Mouse (Mus musculus) layer of hippocampus, adult 18-20 months (tissue): ENCODE data around the gene Mrpl17. TPM values are rescaled to one million over a fixed set of nuclear protein-coding genes. Genes with fewer than 3 reads are reported as not detected.
A peak's percentile ranks its signal among the peaks of the same experiment; 100 is the strongest.
"Not testable (repeated sequence)": the region's sequence is repeated elsewhere in the genome, so short reads cannot be mapped to it uniquely, and the experiment has no call there.

Experiments
- DNase-seq, 2 experiments: peaks; one replicate each; pipeline ENCODE4 v3.0.0; 2022; ENCODE audit warnings: low spot score in 2 of 2
- long read RNA-seq: library from polyadenylated mRNA; stranded (forward); transcript quantifications from one replicate; pipeline ENCODE4 v2.0.0, GENCODE M21; 2021
- total RNA-seq, 2 experiments: library from RNA; stranded (reverse); gene quantifications; 2 replicates each; pipeline ENCODE4 v1.2.3; 2021

The Mrpl17 gene
- 100 to 1,000 TPM; 104 to 108 TPM for total RNA-seq
- long read RNA-seq, full-length matches to known transcripts: 29 of 31 reads
- long read RNA-seq, partial matches to known transcripts: 0 of 31 reads
- long read RNA-seq, other reads (novel, unspliced or antisense): 2 of 31 reads

DNA sequence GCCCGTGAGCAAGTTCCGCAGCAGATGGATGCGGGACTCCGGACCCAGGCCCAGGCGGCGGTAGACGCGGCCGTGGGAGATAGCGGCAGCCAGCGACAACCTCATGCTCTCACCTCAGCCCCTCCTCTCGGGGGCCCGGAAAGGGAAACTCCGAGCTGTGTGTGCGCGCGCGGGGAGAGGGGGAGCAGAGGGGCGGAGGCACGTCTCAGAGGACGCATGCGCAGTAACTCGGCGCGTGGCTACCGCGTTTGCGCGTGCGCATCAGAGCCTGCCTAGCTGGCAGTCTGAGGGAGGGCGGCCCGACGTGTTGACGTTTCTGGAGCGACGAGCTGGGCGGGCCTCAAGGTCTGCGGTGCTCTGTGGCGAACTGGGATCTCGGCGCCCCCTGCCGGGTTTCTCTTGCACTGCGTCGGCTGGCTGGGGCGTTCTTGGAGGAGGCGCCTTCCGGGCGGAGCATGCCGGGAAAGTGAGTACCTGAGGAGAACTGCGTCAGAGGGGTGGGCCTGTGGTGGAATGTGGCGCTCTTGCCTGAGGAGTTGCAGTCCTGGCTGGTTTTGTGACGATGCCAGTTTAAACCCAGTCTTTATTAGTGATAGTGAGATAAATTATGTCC lies at the start of gene Mrpl17:
Gene Mrpl17 (minus strand): TSS at position 223 of the 613 bp plus-strand sequence.
- DNase-seq: peak; percentile 100

DNA sequence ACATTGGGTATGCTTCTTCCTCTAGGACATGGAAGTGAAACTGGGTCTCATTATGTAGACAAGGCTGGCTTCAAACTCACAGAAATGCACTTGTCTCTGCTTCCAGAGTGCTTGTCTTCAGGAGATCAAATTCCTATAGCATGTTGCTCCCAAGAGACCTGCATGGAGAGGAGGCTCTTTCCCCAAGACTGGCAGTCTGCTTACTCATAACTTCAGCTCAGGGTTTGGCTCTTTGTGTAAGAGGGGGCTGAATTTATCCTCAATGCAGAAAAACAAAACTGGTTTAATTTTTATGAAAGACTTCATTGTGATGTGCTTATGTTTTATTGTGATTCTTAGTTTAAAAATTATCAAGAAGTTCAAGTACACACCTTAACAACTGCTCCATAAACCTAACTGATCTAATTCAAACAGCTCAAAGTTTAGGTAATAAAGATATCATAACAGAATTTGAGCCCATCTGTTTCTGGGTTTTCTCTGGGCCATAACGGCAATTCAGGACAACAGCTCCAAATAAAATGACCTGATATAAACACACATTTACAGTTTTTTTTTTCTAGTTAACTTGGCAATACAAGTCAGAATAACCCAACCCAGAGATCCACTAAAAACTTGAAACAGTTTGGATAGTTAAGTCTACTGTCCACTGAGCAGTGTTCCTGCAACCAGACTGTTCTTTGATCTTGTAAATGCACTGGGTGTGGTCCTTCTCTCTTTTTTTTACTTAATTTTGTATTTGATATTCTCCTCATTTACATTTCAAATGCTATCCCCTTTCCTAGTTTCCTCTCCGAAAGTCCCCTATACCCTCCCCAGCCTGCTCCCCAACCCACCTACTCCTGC lies 45.0 kb upstream of the Mrpl17 start:
- not testable (repeated sequence) for DNase-seq

DNA sequence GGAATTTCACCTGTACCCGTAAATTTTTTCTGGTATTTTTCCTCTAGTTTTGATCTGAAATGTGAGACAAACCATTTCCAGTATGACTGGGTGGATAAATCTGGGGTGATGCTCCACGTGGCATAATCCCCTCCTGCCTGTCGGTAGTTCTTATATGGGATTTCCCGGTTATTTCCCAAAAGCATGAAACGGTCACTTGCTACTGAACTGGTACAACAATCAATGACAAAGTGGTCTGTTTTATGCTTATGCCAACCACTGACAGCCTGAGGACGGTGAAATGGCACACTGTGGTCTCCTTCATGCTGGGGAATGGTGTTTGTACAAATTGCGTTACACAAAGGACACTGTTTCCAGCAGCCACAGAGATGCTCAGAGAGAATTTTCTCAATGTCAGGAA lies 13.4 kb upstream of the Mrpl17 start:
- DNase-seq: no peak

DNA sequence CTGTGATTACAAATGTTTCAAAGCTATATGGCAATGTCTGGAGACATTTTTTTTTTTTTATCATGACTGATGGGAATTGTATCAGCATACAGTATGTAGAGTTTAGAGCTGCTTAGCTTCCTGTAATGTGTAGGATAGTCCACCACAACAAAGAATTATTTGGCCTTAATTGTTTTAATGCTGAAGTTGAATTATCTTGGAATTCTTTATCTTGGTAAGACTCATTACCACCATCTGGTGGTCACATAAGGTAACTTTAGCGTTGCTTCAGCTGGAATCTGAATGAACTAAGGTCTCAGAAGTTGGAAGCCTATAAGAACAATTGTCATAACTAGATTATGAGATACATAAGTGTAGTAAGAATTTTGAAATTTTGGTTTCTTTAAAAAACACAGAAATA lies 7.6 kb upstream of the Mrpl17 start:
- DNase-seq: peak in 1 of 2 experiments; percentile 46

DNA sequence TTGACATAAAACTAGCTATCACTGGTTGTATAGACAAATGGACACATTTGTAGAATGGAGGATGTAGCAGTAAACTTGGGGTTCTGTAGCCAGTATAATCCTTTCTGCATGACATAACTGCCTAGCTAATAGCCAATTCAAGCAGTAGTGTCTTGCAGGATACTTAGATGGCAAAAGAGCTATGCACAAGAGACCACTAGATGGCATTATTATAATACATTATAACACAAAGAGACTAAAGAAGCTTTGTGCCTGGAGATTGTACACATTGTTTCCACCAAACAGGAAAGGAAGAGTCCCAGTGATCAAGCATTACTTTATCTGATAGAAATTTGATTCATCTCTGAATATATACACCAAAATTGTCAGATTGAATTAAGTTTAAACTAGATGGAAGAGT lies 5.8 kb upstream of the Mrpl17 start:
- DNase-seq: peak in 1 of 2 experiments; percentile 10

DNA sequence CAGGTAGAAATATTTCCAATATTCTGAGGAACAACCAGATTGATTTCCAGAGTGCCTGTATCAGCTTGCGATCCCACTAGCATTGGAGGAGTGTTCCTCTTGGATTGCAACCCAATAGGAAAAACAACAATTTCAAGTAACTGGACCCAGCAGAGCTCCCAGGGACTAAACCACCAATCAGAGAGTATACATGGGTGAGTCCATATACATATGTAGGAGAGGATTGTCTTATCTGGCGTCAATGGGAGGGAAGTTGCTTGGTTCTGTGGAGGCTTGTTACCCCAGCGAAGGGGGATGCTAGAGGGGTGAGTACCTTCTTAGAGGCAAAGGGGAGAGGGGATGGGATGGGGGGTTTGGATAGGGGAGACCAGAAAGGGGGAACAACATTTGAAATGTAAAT lies 2.4 kb upstream of the Mrpl17 start:
- DNase-seq: no peak

DNA sequence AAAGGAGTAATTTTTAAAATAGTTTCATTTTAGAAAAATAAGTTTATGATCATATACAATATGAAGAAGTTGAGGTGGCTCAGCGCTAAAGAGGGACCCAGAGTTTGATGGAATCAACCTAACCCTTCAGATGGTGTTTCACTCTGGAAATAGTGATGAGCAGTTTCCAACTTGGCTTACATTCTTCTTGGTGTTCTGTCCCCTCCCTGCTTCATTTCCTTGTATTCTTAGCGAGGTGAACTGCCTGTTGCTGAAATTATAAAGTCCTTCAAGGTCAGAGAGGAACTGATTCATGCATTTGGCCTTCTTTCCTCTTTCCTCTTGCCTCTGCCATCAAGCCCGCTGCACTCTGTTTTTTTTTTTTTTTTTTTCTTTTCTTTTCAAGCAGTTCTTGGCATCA lies 1.7 kb upstream of the Mrpl17 start:
- no peak for DNase-seq

DNA sequence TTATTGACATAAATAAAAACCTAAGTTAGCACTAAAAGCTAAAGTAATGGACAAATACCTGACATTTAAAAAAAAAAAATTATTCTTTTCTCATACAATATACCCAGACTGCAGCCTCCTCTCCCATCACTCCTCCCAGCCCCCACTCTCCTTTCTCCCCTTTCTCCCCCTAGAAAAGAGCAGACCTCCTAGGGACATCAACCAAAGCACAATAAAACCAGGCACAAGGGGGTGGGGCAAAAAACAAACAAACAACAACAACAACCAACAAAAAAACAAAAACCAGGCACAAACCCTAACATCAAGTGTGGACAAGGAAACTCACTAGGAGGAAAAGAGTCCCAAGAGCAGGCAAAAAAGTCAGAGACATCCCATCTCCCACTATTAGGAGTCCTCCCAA lies 617 bp upstream of the Mrpl17 start:
- no peak for DNase-seq

DNA sequence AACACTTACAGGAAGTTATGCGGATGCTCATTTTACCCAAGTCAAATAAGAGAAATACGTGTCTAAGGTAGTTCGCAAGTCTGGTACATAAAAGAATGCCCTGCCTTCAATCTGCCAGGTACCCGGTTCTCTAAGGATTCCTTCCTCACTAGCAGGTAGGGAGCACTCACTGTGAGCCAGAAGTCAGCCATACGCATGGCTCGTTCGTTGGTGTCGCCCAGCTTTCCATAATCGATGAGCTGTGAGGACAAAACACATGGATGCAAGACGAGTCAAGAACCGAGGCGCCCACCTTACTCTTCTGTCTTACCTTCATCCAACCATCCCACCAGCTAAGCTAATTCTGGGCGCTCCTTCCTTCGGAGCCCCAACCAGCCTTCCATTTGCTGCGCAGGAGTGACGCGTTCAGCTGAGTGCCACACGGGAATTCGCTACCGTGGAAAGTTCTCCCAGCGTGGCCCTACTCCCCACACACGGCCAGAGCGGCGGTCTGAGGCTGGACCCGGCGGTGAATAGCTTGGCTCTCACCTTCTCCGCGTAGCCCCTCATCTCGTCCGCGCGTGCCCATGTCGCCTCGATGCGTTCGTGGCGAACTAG lies 521 bp downstream of the Mrpl17 start:
- peak in 1 of 2 experiments; percentile 17 for DNase-seq

DNA sequence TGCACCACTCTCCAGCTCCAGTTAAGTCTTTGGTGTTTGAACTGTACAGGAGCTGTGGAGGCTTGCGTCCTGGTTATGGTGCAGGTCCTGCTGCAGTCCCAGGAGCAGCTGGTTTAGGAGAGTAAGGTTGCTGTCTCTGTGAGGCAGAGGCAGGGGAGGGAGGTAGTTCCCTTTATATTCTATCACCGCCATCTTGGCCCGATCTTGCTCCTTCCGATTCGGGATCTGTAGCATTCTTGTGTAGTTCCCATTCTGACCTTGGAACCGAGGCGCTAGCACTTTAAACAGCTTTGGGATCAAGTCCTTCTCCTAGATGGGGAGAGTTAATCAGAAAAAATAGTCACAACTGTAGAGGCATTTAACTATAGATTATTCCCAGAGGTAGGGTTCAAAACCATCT lies 1.1 kb downstream of the Mrpl17 start:
- no peak for DNase-seq

DNA sequence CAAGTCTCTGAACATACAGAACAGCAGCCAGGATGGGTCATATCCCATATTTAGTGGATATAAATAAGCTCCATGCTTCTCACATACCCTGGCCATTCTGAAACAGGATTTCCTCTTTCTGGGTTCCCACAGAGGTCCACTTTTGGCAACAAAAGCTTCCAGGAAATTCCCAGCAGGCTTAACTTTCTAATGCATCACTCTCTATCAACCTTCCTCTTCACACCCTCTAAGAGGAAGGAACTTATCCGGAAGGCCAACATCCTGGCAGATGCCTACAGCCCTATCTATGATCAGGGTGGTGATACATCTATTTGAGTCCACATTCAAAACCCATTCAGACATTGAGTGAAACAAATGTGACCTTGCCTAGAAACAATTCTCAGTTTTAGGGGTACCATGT lies 2.5 kb downstream of the Mrpl17 start:
- DNase-seq: no peak

DNA sequence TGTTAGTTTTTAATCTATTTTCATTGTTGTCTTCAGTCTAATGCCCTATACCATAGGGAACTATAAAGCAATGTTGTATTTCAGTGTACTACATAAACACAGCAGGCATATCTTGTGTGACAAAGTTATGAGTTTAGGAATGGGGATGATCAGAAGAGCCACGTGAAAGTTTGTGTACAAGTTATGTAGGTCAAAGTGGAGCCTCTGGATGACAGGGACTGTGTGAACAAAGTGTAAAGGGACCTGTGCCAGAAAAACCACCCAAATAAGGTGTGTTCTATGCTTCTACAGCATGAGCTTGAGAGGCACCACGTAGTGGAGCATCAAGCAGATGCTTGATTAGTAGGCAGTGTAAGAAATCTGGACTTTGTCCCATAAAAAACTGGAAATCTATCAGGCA lies 4.2 kb downstream of the Mrpl17 start:
- no peak for DNase-seq

DNA sequence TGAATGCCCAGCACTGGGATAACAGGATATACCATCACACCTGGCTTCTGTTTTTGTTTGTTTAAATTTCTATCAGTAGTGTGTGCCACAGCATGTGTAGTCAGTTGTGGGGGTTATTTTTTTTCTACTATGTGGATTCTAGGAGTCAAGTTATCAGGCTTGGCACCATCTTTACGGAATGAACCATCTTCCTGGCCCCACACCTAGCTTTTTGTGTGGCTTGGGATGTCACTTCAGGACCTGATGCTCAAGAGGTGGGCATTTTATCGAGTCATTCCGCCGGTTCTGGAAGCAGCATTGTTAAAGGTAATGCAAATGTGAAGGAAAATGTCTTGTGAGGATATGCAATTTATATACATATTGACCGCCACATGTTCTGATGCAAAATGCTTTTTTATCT lies 4.8 kb downstream of the Mrpl17 start:
- no peak for DNase-seq

DNA sequence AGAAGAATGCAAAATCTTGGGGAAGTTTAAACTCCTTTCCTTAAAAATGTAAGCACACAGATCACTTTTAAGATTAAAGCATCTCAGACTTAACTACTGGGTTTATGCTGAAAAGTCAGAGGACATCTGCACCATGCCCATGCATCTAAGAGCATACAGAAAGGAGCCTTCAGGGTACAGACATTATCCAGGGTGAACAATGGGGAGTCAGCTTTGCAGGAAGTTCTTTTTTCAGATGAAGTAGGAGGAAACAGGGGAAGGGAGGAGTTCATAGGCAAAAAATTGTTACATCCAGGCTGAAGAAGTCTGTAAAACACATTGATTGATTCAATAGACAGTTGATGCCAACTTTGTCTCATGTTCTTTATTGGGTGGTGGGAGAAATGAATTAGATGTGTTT lies 7.5 kb downstream of the Mrpl17 start:
- no peak for DNase-seq

DNA sequence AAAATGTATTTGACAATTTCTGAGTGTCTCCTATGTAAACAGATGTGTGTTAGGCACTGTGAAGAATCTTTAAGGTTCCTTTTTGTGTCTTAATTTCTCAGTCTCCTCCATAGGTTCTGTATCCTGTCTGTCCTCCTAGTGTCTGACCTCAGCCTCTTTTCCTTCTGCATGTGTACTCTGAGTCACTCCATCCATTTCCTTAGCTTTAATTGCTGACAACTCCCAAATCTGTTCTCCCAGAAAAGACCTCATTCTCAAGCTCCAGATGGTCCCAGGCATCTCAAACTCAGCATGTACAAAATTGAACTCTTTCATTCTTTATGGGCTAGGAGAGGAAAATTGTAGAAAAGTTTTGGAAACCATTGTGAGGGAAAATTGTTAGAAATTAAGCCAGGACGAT lies 8.1 kb downstream of the Mrpl17 start:
- DNase-seq: no peak

DNA sequence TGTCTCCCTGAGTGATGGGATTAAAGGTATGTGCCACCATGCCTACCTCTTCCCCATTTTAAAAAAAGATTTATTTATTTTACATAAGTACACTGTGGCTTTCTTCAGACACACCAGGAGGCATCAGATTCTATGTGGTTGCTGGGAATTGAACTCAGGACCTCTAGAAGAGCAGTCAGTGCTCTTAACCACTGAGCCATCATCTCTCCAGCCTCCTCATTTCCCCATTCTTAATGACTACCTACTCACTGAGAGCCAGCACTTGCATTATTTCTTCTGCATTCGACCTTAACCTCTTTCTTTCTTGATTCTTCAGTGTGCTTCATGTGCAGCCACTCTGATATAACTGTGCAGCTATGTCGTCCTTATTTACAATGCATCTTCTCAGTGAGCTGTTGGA lies 8.6 kb downstream of the Mrpl17 start:
- no peak for DNase-seq

DNA sequence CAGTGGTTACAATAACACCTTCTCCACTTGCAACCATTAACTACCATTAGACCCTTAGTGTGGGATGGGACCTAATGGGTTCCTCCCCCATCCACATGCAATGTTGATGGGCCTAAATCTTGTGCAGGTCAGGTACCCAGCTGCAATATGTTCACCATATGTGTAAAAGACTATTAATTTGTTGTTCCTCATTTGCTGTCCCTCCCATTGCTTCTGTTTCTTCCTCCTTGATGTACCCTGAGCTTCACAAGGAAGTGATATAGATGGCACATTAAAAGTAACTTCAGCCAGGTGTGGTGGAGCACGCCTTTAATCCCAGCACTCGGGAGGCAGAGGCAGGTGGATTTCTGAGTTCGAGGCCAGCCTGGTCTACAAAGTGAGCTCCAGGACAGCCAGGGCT lies 13.9 kb downstream of the Mrpl17 start:
- no peak for DNase-seq

DNA sequence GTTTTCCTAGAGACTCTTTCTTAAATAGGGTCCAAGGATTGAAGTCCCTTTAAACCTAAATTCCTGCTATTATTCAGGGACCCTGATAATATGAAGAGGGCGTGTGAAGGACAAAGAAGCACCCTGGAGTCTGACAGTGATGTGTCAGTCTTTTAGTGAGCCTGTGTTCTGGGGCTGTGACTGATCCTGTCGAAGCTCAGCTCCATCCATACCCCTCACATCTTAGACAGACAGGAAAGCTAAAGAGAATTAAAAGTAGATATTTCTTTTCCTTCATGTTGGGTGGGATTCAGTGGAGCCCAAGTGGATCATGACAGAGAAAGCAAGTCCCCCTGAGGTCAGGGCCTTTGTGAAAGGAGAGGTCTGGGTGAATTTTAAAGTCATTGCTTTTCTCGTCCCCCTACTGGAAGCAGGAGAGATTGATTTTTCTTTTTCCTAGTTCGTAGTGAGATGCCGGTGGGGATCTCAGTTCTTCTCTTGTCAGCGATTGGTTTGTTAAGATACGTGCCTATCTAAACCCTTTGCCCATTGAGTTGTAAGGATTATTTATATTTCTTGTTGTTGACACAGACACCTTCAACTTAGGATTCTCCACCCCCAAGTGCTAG lies 15.0 kb downstream of the Mrpl17 start:
- no peak for DNase-seq

DNA sequence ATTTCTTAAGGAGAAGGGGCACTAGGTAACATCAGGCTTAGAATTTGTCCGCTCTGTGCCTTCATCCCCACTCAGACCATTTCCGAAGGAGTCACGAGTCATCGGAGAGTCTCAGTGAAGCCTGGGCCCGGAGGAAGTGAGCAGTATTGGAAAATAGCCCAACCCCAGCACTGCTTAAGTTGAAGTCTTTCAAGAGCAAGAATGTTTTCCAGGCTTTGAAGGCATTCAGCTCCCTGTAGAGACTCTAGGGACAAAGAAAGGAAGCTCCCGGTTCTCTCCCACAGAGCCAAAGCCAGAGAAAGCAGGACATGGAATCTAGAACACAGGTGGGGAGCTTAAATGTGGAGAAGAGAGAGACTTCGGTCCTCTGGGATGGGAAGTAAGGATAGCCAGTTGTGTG lies 17.2 kb downstream of the Mrpl17 start:
- DNase-seq: no peak

DNA sequence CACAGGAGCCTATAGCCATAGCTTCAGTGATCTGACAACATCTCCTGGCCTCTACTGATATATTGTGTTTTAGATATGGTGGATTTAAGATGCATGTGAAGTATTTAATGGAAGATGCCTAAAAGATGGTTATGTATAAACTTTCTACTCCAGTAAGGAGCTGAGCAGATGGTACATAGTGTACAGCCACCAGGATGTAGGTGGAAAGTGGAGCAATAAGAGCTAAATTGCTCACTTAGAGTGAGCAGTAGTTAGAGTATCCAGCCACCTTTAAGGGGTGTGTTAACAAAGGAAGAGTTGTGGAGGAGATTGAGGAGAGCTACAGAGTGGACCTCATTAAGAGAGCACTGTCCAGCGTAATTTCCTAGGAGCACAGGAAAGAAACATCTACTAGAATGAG lies 19.8 kb downstream of the Mrpl17 start:
- DNase-seq: no peak

DNA sequence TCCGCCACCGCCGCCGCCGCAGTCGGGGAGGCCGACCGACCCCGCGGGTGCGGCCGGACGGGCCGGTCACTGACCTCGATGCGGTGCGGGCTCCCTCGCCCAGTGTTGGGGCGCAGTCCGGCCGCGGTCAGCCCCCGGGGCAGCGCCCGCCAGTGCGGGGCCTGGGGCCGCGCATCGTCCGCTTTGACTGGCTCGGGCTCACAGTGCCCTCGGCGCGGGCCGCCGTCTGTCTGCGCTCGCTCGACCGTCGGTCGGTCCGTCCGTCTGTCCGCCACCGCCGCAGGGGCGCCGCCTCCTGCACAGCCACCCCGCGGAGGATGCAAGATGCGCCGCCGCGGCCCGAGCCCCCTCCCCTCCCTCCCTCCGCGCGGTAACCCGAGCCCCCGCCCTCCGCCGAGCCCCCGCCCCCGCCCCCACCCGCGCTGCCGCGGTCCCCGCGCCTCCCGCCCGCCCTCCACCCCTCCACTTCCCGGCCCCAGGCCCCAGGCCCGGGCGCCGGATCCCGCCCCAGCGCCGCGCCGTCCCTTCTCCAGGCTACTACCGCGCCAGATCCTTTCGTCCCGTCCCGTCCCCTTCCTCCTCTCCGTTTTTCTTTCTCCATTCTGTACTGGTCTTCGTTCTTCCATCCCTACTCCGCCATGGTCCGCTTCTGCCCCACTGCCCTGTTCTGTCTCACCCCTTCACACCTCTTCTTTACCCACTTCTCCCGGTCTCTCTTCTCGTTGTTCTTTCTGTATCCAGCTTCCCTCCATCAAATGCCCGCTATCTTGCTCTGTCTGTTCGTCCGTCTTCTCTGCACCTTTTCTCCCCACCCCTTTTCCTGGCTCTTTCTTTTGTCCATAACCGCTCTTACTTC lies 23.4 kb downstream of the Mrpl17 start, which contains the start of gene Dchs1:
Gene Dchs1 (minus strand): TSS at position 370 of the 856 bp plus-strand sequence.
- DNase-seq: no peak
